Mouse (Mus musculus): ENCODE data around the gene Mfsd11. TPM values are rescaled to one million over a fixed set of nuclear protein-coding genes. Genes with fewer than 3 reads are reported as not detected.

Mfsd11 gene
- total and polyA plus RNA-seq, 3 experiments: 25.4 to 25.7 TPM; not detected in 1

DNA sequence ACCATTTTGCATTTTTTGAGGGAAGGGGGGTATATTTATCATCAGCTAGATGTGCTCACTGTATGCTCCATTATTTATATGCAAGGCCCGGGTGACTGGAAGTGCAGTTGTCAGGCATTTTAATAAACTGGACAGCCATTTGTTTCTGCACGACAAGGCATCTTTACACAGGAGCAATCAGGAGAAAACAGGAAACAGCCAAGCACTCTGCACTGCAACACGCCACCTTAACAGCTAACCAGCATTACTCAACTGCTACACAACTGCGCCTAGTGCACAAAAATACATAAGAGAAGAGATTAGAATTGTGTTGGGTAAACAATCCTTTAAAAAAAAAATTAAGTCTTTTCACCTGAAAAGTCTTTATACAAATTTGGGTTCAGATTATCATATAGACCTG is 2.2 kb upstream of the Mfsd11 start:
- Histone ChIP-seq H3K36me3 (ENCODE audit: control insufficient read depth in 1 of 2, insufficient read depth in 2 of 2, low read length in 2 of 2) (peaks cover 21 to 48% of the 10 kb centered on the region in 2 experiments), H3K4me3 (ENCODE audit: control insufficient read depth in 1 of 2, insufficient read depth in 1 of 2, low read depth in 2 of 2, low read length in 2 of 2) (peak overlapping the region; percentile 60 to 91), H3K27ac (ENCODE audit: control insufficient read depth, low read depth, low read length) (0 out of 2 replicates have a peak overlapping the region, but pooled peaks have one; percentile 26), H3K4me1 (ENCODE audit: control insufficient read depth in 1 of 2, insufficient read depth in 2 of 2, low read length in 2 of 2) (peaks cover 5 to 15% of the 10 kb centered on the region in 2 experiments), H3K9me3 (replicated peaks; ENCODE audit: insufficient read depth, low read length) (no peaks in the 10 kb centered on the region), H3K27me3 (ENCODE audit: control insufficient read depth in 1 of 2, insufficient read depth in 2 of 2, low read length in 2 of 2) (no peaks in the 10 kb centered on the region), H3K9ac (ENCODE audit: control insufficient read depth, low read depth, low read length, poor library complexity, severe bottlenecking) (peak overlapping the region; percentile 100), H3K79me2 (ENCODE audit: control insufficient read depth, insufficient read depth, low read length, poor library complexity) (peaks cover 61% of the 10 kb centered on the region)
- peak; percentile 75 for DNase-seq (ENCODE audit: low read depth, low spot score)
- TF ChIP-seq NELFE (IDR thresholded peaks at IDR 0.05; ENCODE audit: low read depth, low read length) (no peak), EP300 (IDR thresholded peaks at IDR 0.05; ENCODE audit: low read depth in 1 of 2, low read length in 2 of 2) (no peak), JUND (IDR thresholded peaks at IDR 0.05; ENCODE audit: low read depth, low read length) (no peak), MYC (IDR thresholded peaks at IDR 0.05; ENCODE audit: low read depth, low read length) (no peak), HCFC1 (IDR thresholded peaks at IDR 0.05; ENCODE audit: low read depth, low read length) (no peak), USF1 (IDR thresholded peaks at IDR 0.05; ENCODE audit: low read depth, low read length) (no peak), MYB (IDR thresholded peaks at IDR 0.05; ENCODE audit: low read depth, low read length) (no peak), USF2 (IDR thresholded peaks at IDR 0.05; ENCODE audit: borderline replicate concordance in 1 of 2, insufficient read depth in 1 of 2, low read depth in 1 of 2, low read length in 2 of 2) (no peak), ETS1 (IDR thresholded peaks at IDR 0.05; ENCODE audit: low read depth, low read length) (0 out of 2 replicates have a peak, but pooled peaks have one; percentile 25), SIN3A (IDR thresholded peaks at IDR 0.05; ENCODE audit: low read length) (0 out of 2 replicates have a peak, but pooled peaks have one; percentile 36), UBTF (IDR thresholded peaks at IDR 0.05; ENCODE audit: borderline replicate concordance, insufficient read depth, low read depth, low read length) (no peak), CHD1 (IDR thresholded peaks at IDR 0.05; ENCODE audit: low read depth, low read length) (no peak), MXI1 (IDR thresholded peaks at IDR 0.05; ENCODE audit: low read depth, low read length) (peak; percentile 46), TBP (IDR thresholded peaks at IDR 0.05; ENCODE audit: low read depth, low read length) (no peak), CHD2 (IDR thresholded peaks at IDR 0.05; ENCODE audit: low read length) (no peak), MEF2A (IDR thresholded peaks at IDR 0.05; ENCODE audit: extremely low read depth, insufficient replicate concordance, low read depth, low read length, poor library complexity, severe bottlenecking) (no peak), KAT2A (conservative IDR thresholded peaks at IDR 0.05; ENCODE audit: low read depth, low read length) (no peak), RCOR1 (IDR thresholded peaks at IDR 0.05; ENCODE audit: low read depth, low read length) (no peak), ELF1 (IDR thresholded peaks at IDR 0.05; ENCODE audit: low read depth, low read length) (no peak), RAD21 (IDR thresholded peaks at IDR 0.05; ENCODE audit: low read depth, low read length) (no peak), TCF12 (IDR thresholded peaks at IDR 0.05; ENCODE audit: low read depth, low read length) (no peak), SMC3 (IDR thresholded peaks at IDR 0.05; ENCODE audit: low read depth, low read length) (no peak), ZKSCAN1 (IDR thresholded peaks at IDR 0.05; ENCODE audit: low read depth, low read length) (no peak), ZMIZ1 (IDR thresholded peaks at IDR 0.05; ENCODE audit: low read depth, low read length) (0 out of 2 replicates have a peak, but pooled peaks have one; percentile 67), MAFK (IDR thresholded peaks at IDR 0.05; ENCODE audit: borderline replicate concordance, low read depth, low read length) (0 out of 2 replicates have a peak, but pooled peaks have one; percentile 3), POLR2AphosphoS2 (IDR thresholded peaks at IDR 0.05; ENCODE audit: low read length) (peak; percentile 46; the same call in 1 of the 2 replicates), POLR2AphosphoS5 (IDR thresholded peaks at IDR 0.05; ENCODE audit: borderline replicate concordance, low read depth, low read length) (no peak), ZNF384 (IDR thresholded peaks at IDR 0.05; ENCODE audit: low read depth, low read length) (no peak), BHLHE40 (IDR thresholded peaks at IDR 0.05; ENCODE audit: borderline replicate concordance, low read depth, low read length) (no peak), MAZ (IDR thresholded peaks at IDR 0.05; ENCODE audit: low read depth, low read length) (no peak), CTCF (IDR thresholded peaks at IDR 0.05 in 2 of 3, conservative IDR thresholded peaks at IDR 0.05 in 1 of 3; ENCODE audit: control insufficient read depth in 1 of 3, insufficient read depth in 1 of 3, low read depth in 2 of 3, low read length in 3 of 3, poor library complexity in 1 of 3, severe bottlenecking in 1 of 3) (no peak), POLR2A (IDR thresholded peaks at IDR 0.05; ENCODE audit: control insufficient read depth in 1 of 2, insufficient read depth in 1 of 2, low read depth in 1 of 2, low read length in 2 of 2, poor library complexity in 1 of 2) (no peak; a peak in 1 of 4 replicates), TAL1 (IDR thresholded peaks at IDR 0.05; ENCODE audit: low read length) (no peak), NRF1 (IDR thresholded peaks at IDR 0.05; ENCODE audit: insufficient read depth, low read depth, low read length, poor library complexity, severe bottlenecking) (no peak), E2F4 (IDR thresholded peaks at IDR 0.05; ENCODE audit: borderline replicate concordance, low read depth, low read length) (no peak), GABPA (IDR thresholded peaks at IDR 0.05; ENCODE audit: low read depth, low read length) (no peak), MAX (IDR thresholded peaks at IDR 0.05; ENCODE audit: low read length) (no peak), GATA1 (IDR thresholded peaks at IDR 0.05; ENCODE audit: low read depth, low read length) (no peak)
